Mouse (Mus musculus) kidney, embryonic 16.5 days (tissue): ENCODE results near the gene Syt11. TPM values are rescaled to one million over a fixed set of nuclear protein-coding genes. Genes with fewer than 3 reads are reported as not detected.
"Not testable (repeated sequence)": the region's sequence is repeated elsewhere in the genome, so short reads cannot be mapped to it uniquely, and the experiment has no call there.

Experiments used
- ATAC-seq: fragments of 200-750 bp; cut with Nextera tagmentation; 2 replicates; pipeline ENCODE4 v1.8.0; 2017; ENCODE audit warnings: moderate TSS enrichment; ENCODE audit not compliant: low FRiP score, low TSS enrichment
- H3K27ac ChIP-seq: fragments of 300-500 bp; sonication (generic); 2 replicates; pipeline ENCODE4 v1.5.1; 2014; ENCODE audit warnings: low read length
- H3K27me3 ChIP-seq: fragments of 300-500 bp; sonication (generic); 2 replicates; pipeline ENCODE4 v1.6.1; 2014; ENCODE audit warnings: low read length, control low read depth, mixed read lengths; ENCODE audit not compliant: insufficient read depth
- H3K36me3 ChIP-seq: fragments of 300-500 bp; sonication (generic); 2 replicates; pipeline ENCODE4 v1.6.1; 2014; ENCODE audit warnings: low read length, control low read depth, mixed read lengths; ENCODE audit not compliant: insufficient read depth
- H3K4me1 ChIP-seq: fragments of 300-500 bp; sonication (generic); 2 replicates; pipeline ENCODE4 v1.6.1; 2014; ENCODE audit warnings: low read length, control low read depth, mixed read lengths; ENCODE audit not compliant: insufficient read depth
- H3K4me2 ChIP-seq: fragments of 300-500 bp; sonication (generic); replicated peaks from 2 replicates; pipeline ENCODE4 v1.6.1; 2014; ENCODE audit warnings: low read depth, low read length
- H3K4me3 ChIP-seq: fragments of 300-500 bp; sonication (generic); 2 replicates; pipeline ENCODE4 v1.5.1; 2014; ENCODE audit warnings: mild to moderate bottlenecking, low read length
- H3K9ac ChIP-seq: fragments of 300-500 bp; sonication (generic); replicated peaks from 2 replicates; pipeline ENCODE4 v1.6.1; 2014; ENCODE audit warnings: low read length
- H3K9me3 ChIP-seq: fragments of 300-500 bp; sonication (generic); 2 replicates; pipeline ENCODE4 v1.6.1; 2016; ENCODE audit warnings: low read length, control low read depth
- WGBS: fragments of 180-500 bp; shearing (Covaris S2); extraction: QIAGEN DNeasy Blood & Tissue Kit; methylation state at CpG from one replicate; pipeline ENCODE4 v1.1.7; 2014; 5-methylcytosine and 5-hydroxymethylcytosine counted together
- polyA plus RNA-seq: library from polyadenylated mRNA; unstranded; fragments of >200 nt; fragmentation: Nextera tagmentation; extraction: Ambion mirVana; gene quantifications from 2 replicates; pipeline ENCODE4 v1.2.1, GENCODE M21; 2015

Syt11 gene
- 12.6 and 13.7 TPM in 2 replicates for polyA plus RNA-seq

DNA sequence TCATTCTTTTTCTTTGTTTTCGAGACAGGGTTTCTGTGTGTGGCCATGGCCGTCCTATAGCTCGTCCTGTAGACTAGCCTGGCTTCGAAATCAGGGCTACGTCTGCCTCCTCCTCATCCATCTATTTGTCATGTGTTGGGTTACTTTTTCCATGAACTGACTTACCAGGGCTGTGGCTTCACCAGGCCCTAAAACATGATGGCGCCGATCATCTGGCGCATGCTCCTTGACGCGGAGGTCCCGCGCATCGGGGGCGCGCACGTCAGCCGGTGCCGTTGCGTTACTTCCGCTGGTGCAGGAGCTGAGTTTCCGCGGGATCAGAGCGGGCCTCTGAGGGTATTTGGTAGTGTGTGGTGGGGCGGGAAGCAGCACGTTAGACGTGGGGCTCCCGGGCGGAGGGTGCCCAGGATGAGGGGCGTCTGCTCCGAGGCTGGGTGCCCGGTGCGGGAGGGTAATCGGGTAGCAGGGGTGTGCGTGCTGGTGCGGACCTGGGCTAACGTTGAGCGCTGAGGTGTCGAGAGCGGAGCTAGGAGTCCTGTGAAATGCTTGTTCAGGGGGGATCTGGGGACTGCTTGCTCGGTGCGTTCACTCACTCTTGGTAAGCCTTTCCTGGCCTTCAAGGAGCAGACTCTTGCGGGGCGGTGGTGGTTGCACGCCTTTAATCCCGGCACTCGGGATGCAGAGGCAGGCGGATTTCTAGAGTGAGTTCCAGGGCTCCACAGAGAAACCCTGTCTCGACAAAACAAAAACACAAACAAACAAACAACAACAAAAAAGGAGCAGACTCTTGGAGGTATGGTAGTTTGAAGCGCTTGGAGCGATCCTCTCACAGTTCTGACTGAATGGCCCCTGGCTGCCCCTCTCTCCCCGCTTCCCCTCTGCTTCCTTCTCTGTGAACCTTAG lies at the start of gene Syt11:
TSS of gene Syt11 (minus strand) at position 226 of the 903 bp plus-strand sequence.
- not testable (repeated sequence) for H3K27ac ChIP-seq, H3K27me3 ChIP-seq, H3K36me3 ChIP-seq, H3K9me3 ChIP-seq, H3K4me1 ChIP-seq
- Histone ChIP-seq H3K4me2 (peak within 1 kb of the TSS; percentile 46), H3K4me3 (peak within 1 kb of the TSS; percentile 41), H3K9ac (peak within 1 kb of the TSS; percentile 55)
- WGBS = 4% methylated on average over 30 of the region's 51 CpGs
- ATAC-seq = peak; percentile 77

DNA sequence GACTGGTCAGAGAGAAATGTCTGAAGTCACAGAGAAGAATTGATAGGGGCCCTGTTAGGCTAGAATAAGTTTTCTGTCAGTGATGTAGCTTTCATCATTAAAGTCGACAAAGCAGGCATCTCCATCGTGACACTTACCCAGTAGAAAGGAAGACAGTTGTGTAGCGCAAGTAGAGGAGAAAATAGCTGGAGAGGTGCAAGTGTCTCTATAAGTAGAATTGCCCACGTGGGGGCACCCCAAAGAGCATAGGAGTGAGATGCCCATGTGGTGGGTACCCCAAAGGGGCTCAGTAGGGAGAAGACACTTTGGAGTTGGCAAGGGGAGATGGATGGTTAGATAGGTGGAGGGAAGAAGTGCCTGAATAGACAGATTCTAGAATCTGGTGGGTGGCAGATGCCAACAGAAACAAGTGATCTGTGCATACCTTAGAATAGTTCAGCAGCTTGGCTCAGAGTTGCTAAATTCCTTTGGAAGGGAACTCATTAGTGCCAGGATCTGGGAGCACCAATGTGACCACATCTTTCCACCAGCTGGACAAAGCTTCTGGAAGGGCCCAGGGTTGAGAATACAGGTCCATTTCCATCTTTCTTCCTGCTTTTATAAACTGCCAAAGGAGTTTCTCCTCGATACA lies 29.1 kb upstream of the Syt11 start:
- Histone ChIP-seq H3K27ac (no peak overlapping the region), H3K4me2 (no peak overlapping the region), H3K9me3 (no peaks in the 10 kb centered on the region), H3K27me3 (no peaks in the 10 kb centered on the region), H3K4me1 (no peaks in the 10 kb centered on the region), H3K4me3 (no peak overlapping the region), H3K9ac (no peak overlapping the region), H3K36me3 (peaks cover 4% of the 10 kb centered on the region; the same call in 1 of the 2 replicates)
- no peak for ATAC-seq
- 83% methylated on average over 5 of the region's 5 CpGs for WGBS

DNA sequence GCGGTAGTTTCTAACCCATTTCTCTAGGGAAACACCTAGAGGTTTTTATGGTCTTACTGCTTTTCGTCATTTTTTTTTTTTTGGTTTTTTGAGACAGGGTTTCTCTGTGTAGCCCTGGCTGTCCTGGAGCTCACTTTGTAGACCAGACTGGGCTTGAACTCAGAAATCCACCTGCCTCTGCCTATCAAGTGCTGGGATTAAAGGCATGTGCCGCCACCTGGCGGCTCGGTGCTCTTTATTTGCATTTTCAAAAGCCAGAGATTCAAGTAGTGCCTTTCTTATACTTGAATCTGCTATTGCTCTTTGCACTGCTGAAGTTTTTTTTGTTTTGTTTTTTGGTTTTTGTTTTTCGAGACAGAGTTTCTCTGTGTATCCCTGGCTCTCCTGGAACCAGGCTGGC lies 22.5 kb upstream of the Syt11 start:
- H3K27ac ChIP-seq, H3K4me3 ChIP-seq, H3K4me1 ChIP-seq, H3K36me3 ChIP-seq, H3K9ac ChIP-seq, ATAC-seq, H3K9me3 ChIP-seq, H3K4me2 ChIP-seq, H3K27me3 ChIP-seq: not testable (repeated sequence)
- WGBS = 93% methylated on average over 6 of the region's 6 CpGs

DNA sequence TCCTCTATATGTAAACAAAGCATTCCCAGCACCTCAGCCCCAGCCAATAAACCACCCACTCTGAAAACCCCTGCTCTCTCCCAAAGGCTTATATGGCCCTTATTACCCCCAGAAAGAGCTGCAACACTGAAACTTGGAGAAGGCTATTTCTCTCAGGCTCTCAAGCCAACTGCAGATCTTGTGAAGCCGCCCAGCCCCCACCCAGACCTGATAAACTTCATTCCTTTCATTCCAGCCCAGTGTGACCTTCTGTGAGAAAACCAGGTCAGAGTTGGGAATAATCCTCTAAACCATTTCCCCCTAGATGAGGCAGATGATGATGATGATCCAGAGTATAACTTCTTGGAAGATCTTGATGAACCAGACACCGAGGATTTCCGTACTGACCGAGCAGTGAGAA lies 13.1 kb upstream of the Syt11 start:
- not testable (repeated sequence) for ATAC-seq

DNA sequence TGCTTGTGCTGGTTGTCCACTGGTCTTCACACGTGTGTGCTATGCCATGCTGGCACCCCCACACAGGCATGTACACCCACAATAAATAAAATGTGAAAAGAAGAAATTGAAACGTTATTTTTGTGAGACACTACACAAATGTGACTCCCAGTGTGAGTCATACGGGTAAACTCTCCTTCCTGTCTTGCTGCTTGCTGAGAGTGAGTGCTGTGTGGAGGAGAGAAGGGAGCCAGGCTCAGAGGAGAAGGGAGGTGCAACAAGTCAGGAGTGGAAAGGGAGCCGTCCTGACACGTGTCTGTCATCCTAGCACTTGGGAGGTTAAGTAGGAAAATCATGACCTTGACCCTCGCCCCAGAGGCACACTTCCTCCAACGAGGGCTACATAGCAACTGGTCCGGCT lies 11.8 kb upstream of the Syt11 start:
- not testable (repeated sequence) for H3K4me1 ChIP-seq, H3K9me3 ChIP-seq, H3K36me3 ChIP-seq, ATAC-seq, H3K9ac ChIP-seq, H3K27ac ChIP-seq, H3K4me3 ChIP-seq, H3K4me2 ChIP-seq, H3K27me3 ChIP-seq
- no CpG with 5 or more reads among the region's 8 CpGs for WGBS

More for the DNA sequence above, 13.1 kb upstream of the Syt11 start:
- 100% methylated on average over 1 of the region's 4 CpGs for WGBS
- not testable (repeated sequence) for H3K9me3 ChIP-seq, H3K27ac ChIP-seq, H3K4me2 ChIP-seq, H3K36me3 ChIP-seq, H3K4me1 ChIP-seq, H3K4me3 ChIP-seq, H3K27me3 ChIP-seq, H3K9ac ChIP-seq

DNA sequence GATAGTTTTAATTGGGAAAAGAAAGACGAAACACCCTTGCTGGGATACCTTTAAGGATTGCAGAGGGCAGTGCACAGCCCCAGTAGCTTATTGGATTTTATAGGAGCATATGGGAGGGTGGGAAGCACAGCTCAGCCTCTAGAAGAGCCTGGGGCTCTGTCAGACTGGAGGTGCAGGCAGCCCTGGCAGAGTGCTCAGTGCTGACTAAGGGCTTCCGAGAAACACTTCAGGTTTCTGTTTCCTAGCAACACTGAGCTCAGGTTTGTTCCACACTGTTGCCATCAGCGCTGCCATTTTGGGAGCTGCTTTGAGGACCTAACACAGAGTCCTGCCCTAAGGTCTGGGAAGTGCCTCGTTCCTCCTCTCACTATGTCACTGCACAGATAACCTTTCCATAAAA lies 11.4 kb upstream of the Syt11 start:
- H3K9ac ChIP-seq, H3K4me1 ChIP-seq, H3K36me3 ChIP-seq, H3K4me2 ChIP-seq, H3K4me3 ChIP-seq, ATAC-seq, H3K27ac ChIP-seq, H3K27me3 ChIP-seq, H3K9me3 ChIP-seq: not testable (repeated sequence)
- 91% methylated on average over 1 of the region's 4 CpGs for WGBS

DNA sequence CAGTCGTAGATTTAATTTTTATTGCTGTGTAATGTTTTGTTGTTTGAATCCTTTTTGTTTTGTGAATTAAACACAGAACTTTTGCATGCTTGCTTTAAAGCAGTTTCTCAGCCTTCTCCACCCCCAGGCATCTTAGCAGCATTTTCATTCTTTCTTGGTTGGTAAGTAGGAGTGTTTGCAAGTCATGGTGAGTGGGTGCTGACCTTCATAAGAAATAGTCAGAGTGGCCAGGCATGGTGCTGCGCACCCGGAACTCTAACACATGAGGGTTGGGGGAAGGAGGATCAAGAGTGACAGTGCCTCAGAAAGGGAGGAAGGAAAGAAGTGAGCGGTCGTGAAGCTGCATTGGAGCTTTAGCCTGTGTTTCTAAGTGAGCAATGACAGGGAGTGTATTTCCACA lies 9.9 kb upstream of the Syt11 start:
- Histone ChIP-seq H3K27ac (no peak overlapping the region), H3K9ac (no peak overlapping the region)
- 90% methylated on average over 5 of the region's 5 CpGs for WGBS

DNA sequence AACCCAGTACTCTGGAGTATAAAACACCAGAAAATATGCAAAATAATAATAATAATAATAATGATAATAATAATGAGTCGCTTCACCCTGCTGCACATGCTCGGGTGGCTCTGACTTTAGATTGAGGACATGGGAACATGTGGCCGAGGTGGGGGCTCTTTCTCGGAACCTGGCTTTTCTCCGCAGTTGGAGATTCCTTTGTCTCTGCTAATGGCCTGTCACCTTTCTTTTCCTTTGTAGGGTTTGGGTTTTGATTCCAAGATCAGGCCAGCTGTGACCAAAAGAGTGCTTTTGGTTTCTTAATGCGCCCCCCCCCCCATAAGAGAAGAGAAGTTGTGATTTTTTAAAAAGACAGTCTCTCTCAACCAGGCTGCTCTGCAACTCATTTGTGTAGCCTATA lies 1.8 kb downstream of the Syt11 start:
- WGBS = 68% methylated on average over 6 of the region's 6 CpGs

More for the DNA sequence above, 9.9 kb upstream of the Syt11 start:
- Histone ChIP-seq H3K27me3 (no peaks in the 10 kb centered on the region), H3K4me3 (no peak overlapping the region), H3K36me3 (peaks cover 4% of the 10 kb centered on the region; the same call in 1 of the 2 replicates), H3K4me1 (no peaks in the 10 kb centered on the region), H3K4me2 (no peak overlapping the region), H3K9me3 (no peaks in the 10 kb centered on the region)
- no peak for ATAC-seq

DNA sequence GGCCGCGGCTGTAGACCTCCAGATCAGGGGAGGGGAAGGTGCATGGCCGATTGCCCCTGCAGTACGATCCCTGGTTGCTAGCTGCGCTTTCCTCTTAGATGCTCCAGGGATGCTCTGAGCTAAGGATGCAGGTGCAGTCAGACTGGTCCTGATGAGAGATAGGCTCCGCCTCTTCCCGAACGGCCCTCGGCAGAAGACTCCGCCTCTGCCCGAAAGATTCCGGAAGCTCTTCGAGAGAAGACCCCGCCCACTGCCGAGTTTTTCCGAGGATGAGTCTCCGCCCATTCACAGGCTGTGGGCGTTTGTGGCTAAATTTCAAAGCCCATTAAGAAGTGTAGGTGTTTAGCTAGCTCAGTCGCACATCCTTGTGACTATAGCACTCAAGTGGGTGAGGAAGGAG lies 2.6 kb downstream of the Syt11 start:
- Histone ChIP-seq H3K4me3 (0 out of 2 replicates have a peak overlapping the region, but pooled peaks have one; percentile 15), H3K4me2 (peak overlapping the region; percentile 34)
- not testable (repeated sequence) for H3K27ac ChIP-seq, H3K4me1 ChIP-seq, H3K9ac ChIP-seq, H3K27me3 ChIP-seq, H3K9me3 ChIP-seq, H3K36me3 ChIP-seq
- ATAC-seq = peak; percentile 68
- whole genome bisulfite sequencing = under 1% methylated on average over 19 of the region's 19 CpGs

More for the DNA sequence above, 1.8 kb downstream of the Syt11 start:
- H3K4me3 ChIP-seq, H3K36me3 ChIP-seq, ATAC-seq, H3K27ac ChIP-seq, H3K9ac ChIP-seq, H3K4me1 ChIP-seq, H3K27me3 ChIP-seq, H3K4me2 ChIP-seq, H3K9me3 ChIP-seq: not testable (repeated sequence)

DNA sequence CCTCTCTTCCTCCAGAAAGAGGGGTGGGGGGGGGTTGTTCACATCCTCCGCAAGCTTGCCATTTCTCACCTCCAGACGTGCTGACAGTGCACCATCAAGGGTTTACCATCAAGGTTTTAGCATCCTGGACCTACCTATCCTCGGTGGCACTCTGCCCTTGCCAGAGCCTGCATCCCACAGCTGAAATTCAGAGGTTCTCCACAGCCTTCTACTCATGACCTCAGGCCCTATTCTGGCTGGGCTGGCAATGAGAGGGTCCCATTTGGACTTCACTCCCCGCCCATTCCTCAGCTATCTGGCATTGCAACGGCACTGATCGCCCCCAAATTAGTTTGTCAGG lies 3.1 kb downstream of the Syt11 start:
- H3K9me3 ChIP-seq, H3K9ac ChIP-seq, H3K27me3 ChIP-seq, H3K36me3 ChIP-seq, H3K4me1 ChIP-seq: not testable (repeated sequence)
- Histone ChIP-seq H3K27ac (peak overlapping the region; percentile 46), H3K4me3 (peak overlapping the region; percentile 36), H3K4me2 (peak overlapping the region; percentile 53)
- ATAC-seq = peak; percentile 35
- 5% methylated on average over 3 of the region's 6 CpGs for WGBS
